Mouse (Mus musculus): ENCODE measurements around the gene Cdkn2d. TPM values are rescaled to one million over a fixed set of nuclear protein-coding genes. Genes with fewer than 3 reads are reported as not detected.

Cdkn2d gene
- 3.2 TPM for polyA plus RNA-seq (2014; fragmentation: Illumina TruSeq; extraction: RNeasy Lipid Tissue Mini Kit (QIAGEN cat#74804); ENCODE audit: low read depth, low replicate concordance)

GRCm38 (mm10) chr9:21291022-21291787 lies at the start of gene Cdkn2d:
Cdkn2d (minus strand) TSS chr9:21291407.

GRCm38 (mm10) chr9:21320619-21321512 lies 29.7 kb upstream of the Cdkn2d start, which contains the start of gene Slc44a2:
Slc44a2 (plus strand) TSS chr9:21320698.

GRCm38 (mm10) chr9:21312134-21312533 lies 20.9 kb upstream of the Cdkn2d start, which contains the start of gene Ap1m2:
Ap1m2 (minus strand) TSS chr9:21312337.

GRCm38 (mm10) chr9:21287571-21288402 lies 3.4 kb downstream of the Cdkn2d start, which contains the start of gene Kri1:
Kri1 (minus strand) TSS chr9:21287969.

GRCm38 (mm10) chr9:21265000-21265561 lies 26.1 kb downstream of the Cdkn2d start, which contains the start of gene Atg4d:
Atg4d (plus strand) TSS chr9:21265293.

GRCm38 (mm10) chr9:21248326-21248725 lies 42.9 kb downstream of the Cdkn2d start, which contains the start of gene S1pr5:
S1pr5 (minus strand) TSS chr9:21248443.

GRCm38 (mm10) chr9:21238733-21239464 lies 52.3 kb downstream of the Cdkn2d start, which contains the start of gene Keap1:
Keap1 (minus strand) TSS chr9:21239361.

Other genes with a start within 250 kb of the Cdkn2d start
- gene Zglp1, start 224.3 kb downstream of the Cdkn2d start, polyA plus RNA-seq (2014; fragmentation: Illumina TruSeq; extraction: RNeasy Lipid Tissue Mini Kit (QIAGEN cat#74804); ENCODE audit: low read depth, low replicate concordance), result not detected
- gene Gm49373, start 218.3 kb downstream of the Cdkn2d start, polyA plus RNA-seq (2014; fragmentation: Illumina TruSeq; extraction: RNeasy Lipid Tissue Mini Kit (QIAGEN cat#74804); ENCODE audit: low read depth, low replicate concordance), result not detected
- gene Fdx1l, start 217.8 kb downstream of the Cdkn2d start, polyA plus RNA-seq (2014; fragmentation: Illumina TruSeq; extraction: RNeasy Lipid Tissue Mini Kit (QIAGEN cat#74804); ENCODE audit: low read depth, low replicate concordance), result 0.69 TPM
- gene Gm38431, start 199.4 kb downstream of the Cdkn2d start, polyA plus RNA-seq (2014; fragmentation: Illumina TruSeq; extraction: RNeasy Lipid Tissue Mini Kit (QIAGEN cat#74804); ENCODE audit: low read depth, low replicate concordance), result 0.73 TPM
- 4.5 TPM for gene Raver1, start 199.4 kb downstream of the Cdkn2d start, polyA plus RNA-seq (2014; fragmentation: Illumina TruSeq; extraction: RNeasy Lipid Tissue Mini Kit (QIAGEN cat#74804); ENCODE audit: low read depth, low replicate concordance)
- gene Tyk2, start 160.2 kb downstream of the Cdkn2d start, polyA plus RNA-seq (2014; fragmentation: Illumina TruSeq; extraction: RNeasy Lipid Tissue Mini Kit (QIAGEN cat#74804); ENCODE audit: low read depth, low replicate concordance), result 2.0 TPM
- 9.0 TPM for gene Cdc37, start 141.4 kb downstream of the Cdkn2d start, polyA plus RNA-seq (2014; fragmentation: Illumina TruSeq; extraction: RNeasy Lipid Tissue Mini Kit (QIAGEN cat#74804); ENCODE audit: low read depth, low replicate concordance)
- gene Pde4a, start 125.7 kb downstream of the Cdkn2d start, polyA plus RNA-seq (2014; fragmentation: Illumina TruSeq; extraction: RNeasy Lipid Tissue Mini Kit (QIAGEN cat#74804); ENCODE audit: low read depth, low replicate concordance), result 0.93 TPM
- gene Keap1, start 52.0 kb downstream of the Cdkn2d start, polyA plus RNA-seq (2014; fragmentation: Illumina TruSeq; extraction: RNeasy Lipid Tissue Mini Kit (QIAGEN cat#74804); ENCODE audit: low read depth, low replicate concordance), result 7.0 TPM
- not detected for gene S1pr5, start 43.0 kb downstream of the Cdkn2d start, polyA plus RNA-seq (2014; fragmentation: Illumina TruSeq; extraction: RNeasy Lipid Tissue Mini Kit (QIAGEN cat#74804); ENCODE audit: low read depth, low replicate concordance)
- 1.3 TPM for gene Atg4d, start 26.1 kb downstream of the Cdkn2d start, polyA plus RNA-seq (2014; fragmentation: Illumina TruSeq; extraction: RNeasy Lipid Tissue Mini Kit (QIAGEN cat#74804); ENCODE audit: low read depth, low replicate concordance)
- gene Kri1, start 3.4 kb downstream of the Cdkn2d start, polyA plus RNA-seq (2014; fragmentation: Illumina TruSeq; extraction: RNeasy Lipid Tissue Mini Kit (QIAGEN cat#74804); ENCODE audit: low read depth, low replicate concordance), result 3.3 TPM
- 3.4 TPM for gene Ap1m2, start 20.9 kb upstream of the Cdkn2d start, polyA plus RNA-seq (2014; fragmentation: Illumina TruSeq; extraction: RNeasy Lipid Tissue Mini Kit (QIAGEN cat#74804); ENCODE audit: low read depth, low replicate concordance)
- 13.9 TPM for gene Slc44a2, start 29.3 kb upstream of the Cdkn2d start, polyA plus RNA-seq (2014; fragmentation: Illumina TruSeq; extraction: RNeasy Lipid Tissue Mini Kit (QIAGEN cat#74804); ENCODE audit: low read depth, low replicate concordance)
- gene Ilf3, start 76.5 kb upstream of the Cdkn2d start, polyA plus RNA-seq (2014; fragmentation: Illumina TruSeq; extraction: RNeasy Lipid Tissue Mini Kit (QIAGEN cat#74804); ENCODE audit: low read depth, low replicate concordance), result 12.2 TPM
- gene Qtrt1, start 120.4 kb upstream of the Cdkn2d start, polyA plus RNA-seq (2014; fragmentation: Illumina TruSeq; extraction: RNeasy Lipid Tissue Mini Kit (QIAGEN cat#74804); ENCODE audit: low read depth, low replicate concordance), result not detected
- gene Dnm2, start 133.5 kb upstream of the Cdkn2d start, polyA plus RNA-seq (2014; fragmentation: Illumina TruSeq; extraction: RNeasy Lipid Tissue Mini Kit (QIAGEN cat#74804); ENCODE audit: low read depth, low replicate concordance), result 17.1 TPM
- 2.7 TPM for gene Tmed1, start 218.8 kb upstream of the Cdkn2d start, polyA plus RNA-seq (2014; fragmentation: Illumina TruSeq; extraction: RNeasy Lipid Tissue Mini Kit (QIAGEN cat#74804); ENCODE audit: low read depth, low replicate concordance)
- not detected for gene AB124611, start 234.8 kb upstream of the Cdkn2d start, polyA plus RNA-seq (2014; fragmentation: Illumina TruSeq; extraction: RNeasy Lipid Tissue Mini Kit (QIAGEN cat#74804); ENCODE audit: low read depth, low replicate concordance)